Mouse (Mus musculus) myocyte (in vitro differentiated cells): ENCODE results near the gene Shank2.

Source experiments
- CEBPB ChIP-seq: IDR thresholded peaks from 2 replicates; pipeline ENCODE4 v1.6.1; 2011; ENCODE audit warnings: mild to moderate bottlenecking, moderate library complexity; ENCODE audit not compliant: poor library complexity, insufficient read depth, severe bottlenecking
- POLR2A ChIP-seq: IDR thresholded peaks from one replicate; pipeline ENCODE4 v1.6.1; 2011; ENCODE audit warnings: low read depth, mild to moderate bottlenecking, control low read depth, moderate library complexity; ENCODE audit not compliant: insufficient read length
- USF1 ChIP-seq: IDR thresholded peaks from one replicate; pipeline ENCODE4 v1.6.1; 2011; ENCODE audit warnings: low read depth, mild to moderate bottlenecking, control low read depth, moderate library complexity

DNA sequence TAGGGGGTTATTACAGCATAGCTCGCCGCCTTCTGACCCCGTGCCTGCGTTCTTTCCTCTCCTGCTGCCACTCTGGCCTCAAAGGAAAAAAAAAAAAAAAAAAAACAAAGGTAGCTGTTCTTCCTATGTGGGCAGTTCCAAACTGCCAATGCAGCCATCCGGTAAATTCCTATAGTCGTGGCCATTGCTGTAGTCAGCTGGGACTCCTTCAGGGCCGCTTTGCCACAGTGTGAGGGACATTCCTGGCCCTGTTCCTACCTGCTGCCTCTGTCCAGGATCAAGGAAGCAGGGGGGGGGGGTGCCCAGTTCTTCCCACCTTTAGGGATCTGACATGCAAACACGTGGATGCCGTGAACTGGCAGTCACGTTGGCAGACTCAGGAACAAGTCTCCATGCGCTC, 29.1 kb downstream of the Shank2 start:
- TF ChIP-seq USF1 (no peak), POLR2A (no peak), CEBPB (no peak)
